Mouse (Mus musculus) hindbrain, embryonic 12.5 days (tissue): ENCODE measurements around the gene Clcn6. TPM values are rescaled to one million over a fixed set of nuclear protein-coding genes. Genes with fewer than 3 reads are reported as not detected.

ENCODE experiments used
- ATAC-seq: fragments of 200-750 bp; cut with Nextera tagmentation; 2 replicates; pipeline ENCODE4 v1.8.0; 2017; ENCODE audit warnings: moderate TSS enrichment; ENCODE audit not compliant: low FRiP score
- H3K27ac ChIP-seq: fragments of 300-500 bp; sonication (generic); 2 replicates; pipeline ENCODE4 v1.5.1; 2016; ENCODE audit warnings: mild to moderate bottlenecking
- H3K27me3 ChIP-seq: fragments of 300-500 bp; sonication (generic); 2 replicates; pipeline ENCODE4 v1.6.1; 2016; ENCODE audit warnings: mild to moderate bottlenecking
- H3K36me3 ChIP-seq: fragments of 300-500 bp; sonication (generic); 2 replicates; pipeline ENCODE4 v1.6.1; 2016; ENCODE audit warnings: mild to moderate bottlenecking
- H3K4me1 ChIP-seq: fragments of 300-500 bp; sonication (generic); 2 replicates; pipeline ENCODE4 v1.6.1; 2016
- H3K4me2 ChIP-seq: fragments of 300-500 bp; sonication (generic); replicated peaks from 2 replicates; pipeline ENCODE4 v1.6.1; 2016; ENCODE audit warnings: mild to moderate bottlenecking
- H3K4me3 ChIP-seq: fragments of 300-500 bp; sonication (generic); 2 replicates; pipeline ENCODE4 v1.5.1; 2016; ENCODE audit warnings: mild to moderate bottlenecking
- H3K9ac ChIP-seq: fragments of 300-500 bp; sonication (generic); 2 replicates; pipeline ENCODE4 v1.6.1; 2016; ENCODE audit warnings: mild to moderate bottlenecking, moderate library complexity
- H3K9me3 ChIP-seq: fragments of 300-500 bp; sonication (generic); replicated peaks from 2 replicates; pipeline ENCODE4 v1.6.1; 2016; ENCODE audit warnings: mild to moderate bottlenecking
- WGBS: fragments of 180-500 bp; shearing (Covaris S2); methylation state at CpG from one replicate; pipeline ENCODE4 v1.1.7; 2016; 5-methylcytosine and 5-hydroxymethylcytosine counted together
- polyA plus RNA-seq: library from polyadenylated mRNA; unstranded; fragments of >200 nt; fragmentation: Nextera tagmentation; extraction: Ambion mirVana; gene quantifications from 2 replicates; pipeline ENCODE4 v1.2.1, GENCODE M21; 2016

Clcn6 gene
- polyA plus RNA-seq, 1 experiment from 2014 or later, result 27.5 TPM

DNA sequence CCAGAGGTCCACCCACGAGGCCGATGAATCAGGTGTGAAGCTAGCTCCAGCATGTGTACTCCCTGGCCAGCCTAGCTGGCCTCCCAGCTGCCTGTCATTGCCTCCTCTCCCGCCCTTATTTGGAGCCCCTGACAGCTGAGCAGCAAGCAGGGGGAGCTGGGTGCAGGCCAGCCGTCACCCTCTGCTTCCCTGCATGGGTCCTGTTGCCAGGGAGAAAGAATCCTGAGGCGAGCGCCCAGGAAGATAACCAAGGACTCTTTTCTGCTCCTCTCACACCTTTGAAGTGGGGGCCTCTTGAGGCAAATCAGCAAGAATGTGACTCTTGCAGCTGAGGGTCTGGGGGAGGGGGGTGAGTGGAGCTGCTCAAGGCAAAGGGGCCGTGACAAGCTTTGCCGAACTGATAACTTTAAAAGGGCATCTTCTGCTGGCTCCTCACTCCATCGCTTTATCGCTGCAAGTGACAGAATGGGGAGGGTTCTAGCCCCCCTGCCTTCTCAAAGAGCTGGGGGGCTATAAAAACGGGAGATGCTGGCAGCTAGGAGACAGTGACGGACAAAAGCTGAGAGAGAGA is 38.3 kb downstream of the Clcn6 start, which contains the start of gene Nppa:
Gene Nppa (plus strand): TSS at position 521 of the 571 bp plus-strand sequence.
- Histone ChIP-seq H3K4me3 (no peak within 1 kb of the TSS), H3K9me3 (no peaks in the 10 kb centered on the region), H3K27ac (peak within 1 kb of the TSS; percentile 68), H3K4me1 (peaks cover 15% of the 10 kb centered on the region), H3K27me3 (no peaks in the 10 kb centered on the region), H3K9ac (no peak within 1 kb of the TSS), H3K36me3 (peaks cover 21% of the 10 kb centered on the region), H3K4me2 (no peak within 1 kb of the TSS)
- 40% methylated on average over 12 of the region's 12 CpGs for WGBS
- ATAC-seq, result peak; percentile 55

DNA sequence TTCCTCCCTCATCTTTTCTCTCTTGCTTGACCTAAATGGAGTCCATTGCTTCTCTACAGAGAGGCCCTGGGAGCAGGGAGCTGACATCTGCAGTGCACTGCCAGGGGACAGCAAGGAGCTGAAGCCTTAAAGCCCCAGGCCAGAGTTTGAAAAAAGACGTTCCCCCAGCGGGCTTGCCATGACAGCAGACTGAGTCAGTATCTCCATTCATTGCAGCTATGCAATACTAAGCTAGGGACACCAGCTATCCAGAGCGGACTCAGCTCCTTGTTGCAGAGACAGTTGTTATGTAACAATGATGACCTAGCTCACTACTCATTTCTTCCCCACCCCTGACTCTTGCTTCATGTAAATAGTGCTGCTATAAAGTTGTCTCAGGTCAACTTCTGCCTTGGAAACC is 43.3 kb downstream of the Clcn6 start:
- no peak for ATAC-seq
- no peak overlapping the region for H3K4me3 ChIP-seq
- no peak overlapping the region for H3K4me2 ChIP-seq
- peaks cover 3% of the 10 kb centered on the region for H3K4me1 ChIP-seq
- WGBS, result 84% methylated on average over 3 of the region's 3 CpGs
- H3K36me3 ChIP-seq, result no peaks in the 10 kb centered on the region
- no peak overlapping the region for H3K9ac ChIP-seq
- H3K27me3 ChIP-seq, result no peaks in the 10 kb centered on the region
- H3K9me3 ChIP-seq, result no peaks in the 10 kb centered on the region
- H3K27ac ChIP-seq, result no peak overlapping the region

DNA sequence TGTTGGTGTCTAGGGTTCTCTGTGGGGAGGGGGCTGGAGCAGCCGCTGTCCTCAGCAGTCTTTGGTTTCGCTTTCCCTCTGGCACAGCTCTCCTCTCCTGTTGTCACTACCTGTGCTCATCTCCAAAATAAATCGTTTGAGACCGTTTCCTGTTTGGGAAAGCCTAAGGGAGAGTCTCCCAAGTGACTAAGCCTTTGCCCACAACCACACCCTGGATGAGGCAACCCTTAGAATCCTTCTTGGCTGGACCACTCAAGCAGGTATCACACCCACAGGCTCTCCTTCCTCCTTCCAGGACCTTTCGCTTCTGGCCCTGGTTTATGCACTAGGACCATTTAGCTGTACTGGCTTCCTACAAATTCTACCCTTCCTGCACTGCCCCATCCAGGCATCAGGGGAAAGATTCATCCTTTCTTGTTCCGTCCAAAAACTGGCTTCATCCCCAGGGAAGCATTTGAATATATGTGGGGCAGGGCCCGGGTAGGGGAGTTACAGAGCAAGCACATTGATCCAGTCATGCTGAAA is 45.0 kb downstream of the Clcn6 start:
- Histone ChIP-seq H3K4me1 (no peaks in the 10 kb centered on the region), H3K9me3 (no peaks in the 10 kb centered on the region), H3K27ac (no peak overlapping the region), H3K9ac (no peak overlapping the region), H3K36me3 (no peaks in the 10 kb centered on the region), H3K4me2 (no peak overlapping the region), H3K27me3 (no peaks in the 10 kb centered on the region), H3K4me3 (no peak overlapping the region)
- ATAC-seq, result no peak
- WGBS, result 72% methylated on average over 7 of the region's 7 CpGs

DNA sequence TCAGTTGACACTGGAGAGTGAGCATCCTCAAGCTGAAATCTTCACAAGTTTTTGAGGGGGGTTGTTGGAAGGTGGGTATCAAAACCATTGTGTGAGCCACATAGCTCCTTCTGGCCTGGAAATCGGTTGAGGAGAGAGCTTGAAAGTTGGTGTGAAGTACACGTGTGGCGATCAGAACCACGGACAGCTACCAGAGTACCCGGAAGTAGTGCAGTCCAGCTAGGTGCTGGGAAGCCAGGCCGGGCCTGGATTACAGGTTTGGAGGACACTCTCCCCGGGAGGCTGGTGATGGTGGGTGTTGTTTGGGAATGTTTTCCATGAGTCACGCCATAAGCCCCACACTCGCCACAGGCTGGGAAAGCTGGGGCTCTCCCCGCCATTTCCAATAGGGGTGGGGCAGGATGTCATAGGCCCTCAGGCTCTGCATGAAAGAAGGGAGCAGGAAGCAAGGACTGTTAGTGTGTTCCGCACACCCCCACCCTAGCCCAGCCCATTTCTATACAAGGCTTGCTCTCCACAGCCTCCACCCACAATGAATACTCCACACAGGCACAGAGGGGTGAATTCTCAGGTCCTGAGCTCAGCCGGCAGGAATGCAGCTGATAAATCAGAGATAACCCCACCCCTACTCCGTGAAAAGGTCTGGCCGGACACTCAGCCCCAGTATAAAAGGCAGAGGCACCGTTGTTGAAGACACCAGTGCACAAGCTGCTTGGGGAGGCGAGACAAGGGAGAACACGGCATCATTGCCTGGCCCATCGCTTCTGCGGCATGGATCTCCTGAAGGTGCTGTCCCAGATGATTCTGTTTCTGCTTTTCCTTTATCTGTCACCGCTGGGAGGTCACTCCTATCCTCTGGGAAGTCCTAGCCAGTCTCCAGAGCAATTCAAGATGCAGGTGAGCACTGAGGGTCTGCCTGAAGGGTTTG is 53.2 kb downstream of the Clcn6 start, which contains the start of gene Nppb:
Gene Nppb (plus strand): TSS at position 584 of the 928 bp plus-strand sequence.
- H3K4me2 ChIP-seq, result no peak within 1 kb of the TSS
- H3K27me3 ChIP-seq, result no peaks in the 10 kb centered on the region
- no peak within 1 kb of the TSS for H3K27ac ChIP-seq
- H3K4me3 ChIP-seq, result no peak within 1 kb of the TSS
- H3K36me3 ChIP-seq, result no peaks in the 10 kb centered on the region
- no peak within 1 kb of the TSS for H3K9ac ChIP-seq
- WGBS, result 37% methylated on average over 20 of the region's 20 CpGs
- ATAC-seq, result no peak
- H3K4me1 ChIP-seq, result no peaks in the 10 kb centered on the region
- no peaks in the 10 kb centered on the region for H3K9me3 ChIP-seq

DNA sequence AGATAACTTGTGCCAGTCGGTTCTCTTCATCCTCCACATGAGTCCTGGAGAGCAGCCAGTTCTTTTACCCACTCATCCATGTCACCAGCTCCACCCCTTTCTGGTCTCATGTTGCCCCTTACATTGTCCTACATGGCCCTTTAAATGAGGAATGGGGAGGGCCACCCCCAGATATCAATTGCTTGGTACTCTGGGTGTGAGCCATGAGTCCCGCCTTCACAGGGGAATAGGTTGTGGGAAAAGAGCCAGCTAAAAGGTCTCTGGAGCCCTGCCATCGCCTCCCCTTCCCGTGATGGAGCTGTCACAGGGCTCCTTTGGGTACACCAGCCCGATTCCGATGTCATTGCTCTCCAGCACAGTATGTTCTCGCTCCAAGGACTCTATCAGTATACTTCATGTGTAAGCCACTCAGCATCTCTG is 59.2 kb downstream of the Clcn6 start:
- no peak overlapping the region for H3K4me3 ChIP-seq
- H3K36me3 ChIP-seq, result no peaks in the 10 kb centered on the region
- 76% methylated on average over 7 of the region's 7 CpGs for WGBS
- no peaks in the 10 kb centered on the region; the same call in 1 of the 2 replicates for H3K9me3 ChIP-seq
- H3K4me2 ChIP-seq, result no peak overlapping the region
- no peak overlapping the region for H3K27ac ChIP-seq
- H3K27me3 ChIP-seq, result no peaks in the 10 kb centered on the region
- no peak for ATAC-seq
- no peak overlapping the region for H3K9ac ChIP-seq
- no peaks in the 10 kb centered on the region for H3K4me1 ChIP-seq

DNA sequence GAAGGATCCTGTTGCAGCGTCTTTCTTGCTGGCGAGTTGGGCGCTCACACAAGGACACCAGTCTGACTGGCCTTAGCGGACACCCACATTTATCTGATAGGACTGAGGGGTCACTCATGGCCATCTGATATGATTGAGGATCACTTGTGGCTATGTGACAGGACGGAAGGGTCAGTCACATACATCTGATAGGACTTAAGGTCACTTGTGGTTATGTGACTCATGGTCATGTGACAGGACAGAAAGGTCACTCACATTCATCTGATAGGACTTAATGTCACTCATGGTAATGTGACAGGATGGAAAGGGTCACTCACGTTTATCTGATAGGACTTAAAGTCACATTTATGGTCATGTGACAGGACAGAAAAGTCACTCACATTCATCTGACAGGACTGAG is 60.2 kb downstream of the Clcn6 start:
- no peaks in the 10 kb centered on the region for H3K4me1 ChIP-seq
- no peaks in the 10 kb centered on the region; the same call in 1 of the 2 replicates for H3K9me3 ChIP-seq
- H3K27ac ChIP-seq, result no peak overlapping the region
- 93% methylated on average over 6 of the region's 6 CpGs for WGBS
- no peaks in the 10 kb centered on the region for H3K36me3 ChIP-seq
- H3K9ac ChIP-seq, result no peak overlapping the region
- no peak for ATAC-seq
- H3K27me3 ChIP-seq, result no peaks in the 10 kb centered on the region
- no peak overlapping the region for H3K4me2 ChIP-seq
- H3K4me3 ChIP-seq, result no peak overlapping the region

DNA sequence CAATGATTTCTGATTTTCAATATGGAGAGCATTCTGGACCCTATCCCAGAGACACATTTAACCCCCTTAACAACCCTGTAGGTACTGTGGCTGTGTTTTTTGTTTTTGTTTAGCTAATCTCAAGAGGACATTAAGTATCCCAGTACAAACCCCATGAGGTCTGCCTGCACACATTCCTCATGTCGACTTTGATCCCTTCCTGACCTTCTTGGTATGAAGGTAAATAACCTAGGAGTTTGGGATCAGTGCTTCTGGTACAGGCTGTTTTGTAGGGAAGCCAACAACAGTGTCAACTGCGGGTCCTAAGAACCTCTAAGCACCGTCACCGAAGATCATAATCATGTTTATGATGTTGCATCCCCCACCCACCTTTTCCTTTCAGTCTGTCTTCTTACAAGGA is 60.9 kb downstream of the Clcn6 start:
- Histone ChIP-seq H3K9ac (no peak overlapping the region), H3K36me3 (no peaks in the 10 kb centered on the region), H3K27ac (no peak overlapping the region), H3K27me3 (no peaks in the 10 kb centered on the region), H3K4me1 (no peaks in the 10 kb centered on the region), H3K9me3 (no peaks in the 10 kb centered on the region; the same call in 1 of the 2 replicates), H3K4me3 (no peak overlapping the region), H3K4me2 (no peak overlapping the region)
- 82% methylated on average over 4 of the region's 4 CpGs for WGBS
- no peak for ATAC-seq

DNA sequence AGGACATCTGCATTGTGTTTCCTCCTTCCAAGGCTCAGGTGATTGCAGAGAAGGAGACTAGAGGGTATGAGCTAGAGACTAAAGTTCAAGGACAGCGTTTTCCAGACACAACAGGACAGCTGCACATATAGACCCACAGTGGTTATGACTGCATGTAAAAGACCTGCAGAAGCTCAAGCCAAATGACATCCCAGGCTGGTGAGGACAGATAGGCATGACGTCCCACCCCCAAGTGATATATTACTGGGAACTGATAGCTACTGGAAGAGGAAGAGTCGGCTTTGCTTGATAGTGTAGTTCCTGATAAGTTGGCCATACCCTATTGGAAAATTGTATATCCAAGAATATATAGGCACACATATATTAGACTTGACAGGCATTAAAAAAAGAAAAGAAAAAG is 62.4 kb downstream of the Clcn6 start:
- Histone ChIP-seq H3K4me1 (no peaks in the 10 kb centered on the region), H3K9me3 (no peaks in the 10 kb centered on the region; the same call in 1 of the 2 replicates), H3K9ac (no peak overlapping the region), H3K27me3 (no peaks in the 10 kb centered on the region), H3K36me3 (no peaks in the 10 kb centered on the region), H3K4me3 (no peak overlapping the region), H3K4me2 (no peak overlapping the region), H3K27ac (no peak overlapping the region)
- ATAC-seq, result no peak
- 76% methylated on average over 3 of the region's 3 CpGs for WGBS

DNA sequence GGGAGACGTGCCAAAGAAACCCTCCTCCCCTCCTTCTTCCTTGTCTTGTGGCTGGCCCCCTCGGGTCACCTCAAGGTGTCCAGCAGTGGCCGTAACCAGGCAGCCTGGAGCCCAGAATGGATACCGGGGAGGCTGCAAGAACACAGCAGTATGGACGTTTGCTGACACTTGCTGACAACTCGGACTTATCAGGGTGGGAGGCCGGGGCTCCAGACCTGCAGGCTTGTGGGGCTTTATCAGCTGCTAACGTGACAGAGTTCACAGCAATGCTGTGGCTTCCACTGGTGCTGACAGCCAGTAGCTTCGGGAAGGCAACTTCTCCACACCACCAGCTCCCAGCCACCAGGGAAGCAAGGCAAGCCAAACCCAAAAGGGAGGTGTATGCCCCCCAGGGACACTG is 69.3 kb downstream of the Clcn6 start:
- H3K27me3 ChIP-seq, result 0 out of 2 replicates have a peak, but pooled peaks cover 3% of the 10 kb centered on the region
- H3K9ac ChIP-seq, result no peak overlapping the region
- no peaks in the 10 kb centered on the region for H3K4me1 ChIP-seq
- no peaks in the 10 kb centered on the region for H3K9me3 ChIP-seq
- no peak for ATAC-seq
- H3K4me2 ChIP-seq, result no peak overlapping the region
- H3K4me3 ChIP-seq, result no peak overlapping the region
- 54% methylated on average over 9 of the region's 9 CpGs for WGBS
- no peak overlapping the region for H3K27ac ChIP-seq
- H3K36me3 ChIP-seq, result no peaks in the 10 kb centered on the region

DNA sequence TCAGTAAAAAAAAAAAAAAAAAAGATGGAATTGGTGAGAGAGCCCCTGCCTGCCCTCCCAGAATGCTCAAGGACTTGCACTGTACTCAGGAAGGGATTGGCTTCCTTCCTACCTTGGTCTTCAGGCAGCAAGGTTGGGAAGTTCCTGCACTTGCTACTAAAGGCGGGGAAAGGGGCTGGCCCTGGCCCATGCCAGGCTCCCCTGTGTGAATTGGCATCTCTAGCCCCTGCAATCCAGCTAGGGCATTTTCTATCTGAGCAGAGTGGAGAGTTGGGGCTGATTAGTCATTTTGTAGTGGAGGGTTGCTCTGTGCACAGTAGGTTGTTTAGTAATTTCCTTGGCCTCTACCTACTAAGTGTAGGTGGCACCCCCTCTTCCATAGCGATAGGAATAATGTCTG is 69.8 kb downstream of the Clcn6 start:
- no peak overlapping the region for H3K4me2 ChIP-seq
- no peaks in the 10 kb centered on the region for H3K9me3 ChIP-seq
- H3K9ac ChIP-seq, result no peak overlapping the region
- H3K4me1 ChIP-seq, result no peaks in the 10 kb centered on the region
- WGBS, result 77% methylated on average over 2 of the region's 2 CpGs
- ATAC-seq, result no peak
- H3K36me3 ChIP-seq, result no peaks in the 10 kb centered on the region
- no peak overlapping the region for H3K27ac ChIP-seq
- H3K27me3 ChIP-seq, result 0 out of 2 replicates have a peak, but pooled peaks cover 3% of the 10 kb centered on the region
- H3K4me3 ChIP-seq, result no peak overlapping the region

DNA sequence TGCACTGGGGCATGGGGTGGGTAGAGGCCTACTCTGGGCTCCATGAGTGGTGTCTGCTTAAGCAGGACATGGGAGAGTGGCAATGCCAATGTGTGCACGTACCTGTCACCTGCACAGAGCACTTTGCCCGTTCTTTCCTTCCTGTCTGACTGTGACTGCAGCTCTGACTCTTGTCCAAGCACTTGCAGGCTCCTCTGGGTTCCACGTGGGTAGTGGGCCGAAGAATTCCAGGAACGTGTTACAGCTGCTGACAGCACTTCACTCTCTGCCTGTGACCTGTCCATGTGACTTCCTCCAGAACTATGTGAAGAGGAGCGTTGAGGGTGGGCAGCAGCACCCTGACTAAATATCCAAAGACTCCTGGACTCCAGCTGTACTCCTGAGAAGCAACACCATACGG is 72.9 kb downstream of the Clcn6 start:
- no peaks in the 10 kb centered on the region for H3K9me3 ChIP-seq
- no peaks in the 10 kb centered on the region for H3K36me3 ChIP-seq
- no peak for ATAC-seq
- H3K27ac ChIP-seq, result no peak overlapping the region
- H3K4me1 ChIP-seq, result no peaks in the 10 kb centered on the region
- H3K4me3 ChIP-seq, result no peak overlapping the region
- H3K9ac ChIP-seq, result no peak overlapping the region
- H3K4me2 ChIP-seq, result no peak overlapping the region
- 82% methylated on average over 7 of the region's 7 CpGs for WGBS
- H3K27me3 ChIP-seq, result 0 out of 2 replicates have a peak, but pooled peaks cover 3% of the 10 kb centered on the region

DNA sequence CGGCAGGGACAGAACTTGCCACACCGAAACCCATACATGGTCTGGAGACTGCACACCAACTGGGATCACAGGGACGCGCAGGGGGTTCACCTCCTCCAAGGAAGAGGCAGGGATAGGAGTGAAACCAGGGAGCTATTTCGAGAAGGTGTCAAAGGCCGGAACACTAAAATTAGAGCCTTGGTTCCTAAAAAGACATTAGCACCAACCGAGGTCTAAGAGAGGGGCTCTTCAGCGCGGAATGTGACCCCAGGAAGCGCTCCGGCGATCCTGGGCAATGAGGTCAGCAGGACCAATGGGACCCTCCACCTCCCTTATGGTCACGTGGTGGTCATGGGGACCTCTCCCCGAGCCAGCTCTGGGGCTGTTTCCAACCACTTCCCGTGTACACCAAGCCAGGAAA is 75.0 kb downstream of the Clcn6 start:
- Histone ChIP-seq H3K9me3 (no peaks in the 10 kb centered on the region), H3K27me3 (no peaks in the 10 kb centered on the region), H3K4me2 (no peak overlapping the region), H3K36me3 (no peaks in the 10 kb centered on the region), H3K4me3 (no peak overlapping the region), H3K27ac (no peak overlapping the region), H3K4me1 (no peaks in the 10 kb centered on the region), H3K9ac (no peak overlapping the region)
- ATAC-seq, result no peak
- 92% methylated on average over 15 of the region's 15 CpGs for WGBS
